Comparison of ENCODE assay signal across 22 mouse cellular contexts in the genomic region with DNA sequence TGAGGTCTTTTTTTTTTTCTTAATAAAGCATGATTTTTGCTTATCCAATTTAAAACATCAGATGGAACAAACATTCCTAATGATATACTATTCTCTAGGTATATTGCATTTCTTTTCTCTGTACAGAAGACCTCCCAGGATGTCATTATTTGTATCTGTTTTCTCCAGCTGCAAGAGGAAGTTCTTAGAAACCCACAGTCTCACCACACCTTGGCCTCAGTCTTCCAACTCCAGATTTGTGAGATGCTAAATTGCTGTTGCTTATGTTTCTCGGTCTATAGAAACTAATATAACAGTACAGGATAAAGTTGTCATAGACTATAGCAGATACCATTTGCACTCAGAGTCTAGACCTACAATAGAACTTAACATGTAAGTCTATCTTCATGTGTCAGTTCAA. TPM values are rescaled to one million over a fixed set of nuclear protein-coding genes. Genes with fewer than 3 reads are reported as not detected.
"Had no signal": no experiment of that assay in that cellular context is flagged by ENCODE, and none has a peak within 500 bp of the region (broad histone marks: within the 10 kb centered on the region; RNA-seq: fewer than 3 reads in every experiment).

No protein-coding gene starts in this region.

- H3K36me3 ChIP-seq: limb, embryonic 12.5 days; liver, embryonic 13.5 days; lung, embryonic 15.5 days; midbrain, embryonic 12.5 days; neural tube, embryonic 15.5 days had no signal

- H3K4me1 ChIP-seq: limb, embryonic 12.5 days; liver, embryonic 13.5 days; lung, embryonic 15.5 days; midbrain, embryonic 12.5 days; neural tube, embryonic 15.5 days had no signal

- ATAC-seq: liver, postnatal 0 days had no signal

- H3K4me3 ChIP-seq: limb, embryonic 12.5 days; liver, embryonic 13.5 days; lung, embryonic 15.5 days; midbrain, embryonic 12.5 days; neural tube, embryonic 15.5 days had no signal

- DNase-seq: kidney, adult 11 months; kidney, adult 9 months; kidney, postnatal 36 days; liver; liver, embryonic 13.5 days; liver, postnatal 0 days; lung, postnatal 36 days; right cerebral cortex, adult 18-20 months had no signal

- H3K27me3 ChIP-seq: limb, embryonic 12.5 days; liver, embryonic 13.5 days; lung, embryonic 15.5 days; midbrain, embryonic 12.5 days; neural tube, embryonic 15.5 days had no signal

- H3K27ac ChIP-seq: kidney, postnatal 0 days; limb, embryonic 12.5 days; liver, embryonic 13.5 days; lung, embryonic 15.5 days; midbrain, embryonic 12.5 days; neural tube, embryonic 15.5 days; stomach, postnatal 0 days had no signal

RNA-seq across cellular contexts. Expression of gene Retnlb, which starts 10.1 kb away (rescaled TPM):
- total RNA-seq: layer of hippocampus, adult 18-20 months; layer of hippocampus, postnatal 10 days; left cerebral cortex, postnatal 36 days; megakaryocyte-erythroid progenitor cell, adult 5-6 weeks; midbrain, postnatal 0 days had no signal
- polyA plus RNA-seq: intestine, embryonic 14.5 days; kidney, postnatal 0 days; limb, embryonic 12.5 days; liver, embryonic 13.5 days; liver, postnatal 0 days; midbrain, embryonic 12.5 days; midbrain, postnatal 0 days; neural tube, embryonic 11.5 days; neural tube, embryonic 15.5 days; stomach, postnatal 0 days; urinary bladder, adult 2 months had no signal

RNA-seq across cellular contexts. Expression of gene Trat1, which starts 34.7 kb away (rescaled TPM):
- polyA plus RNA-seq: intestine, embryonic 14.5 days; kidney, postnatal 0 days; limb, embryonic 12.5 days; liver, embryonic 13.5 days; liver, postnatal 0 days; midbrain, embryonic 12.5 days; midbrain, postnatal 0 days; neural tube, embryonic 11.5 days; stomach, postnatal 0 days had no signal

RNA-seq across cellular contexts. Expression of gene Retnla, which starts 35.8 kb away (rescaled TPM):
- total RNA-seq: layer of hippocampus, adult 18-20 months; layer of hippocampus, postnatal 10 days; left cerebral cortex, postnatal 36 days; megakaryocyte-erythroid progenitor cell, adult 5-6 weeks; midbrain, postnatal 0 days had no signal
- polyA plus RNA-seq: intestine, embryonic 14.5 days; kidney, postnatal 0 days; limb, embryonic 12.5 days; liver, embryonic 13.5 days; liver, postnatal 0 days; midbrain, embryonic 12.5 days; midbrain, postnatal 0 days; neural tube, embryonic 11.5 days; neural tube, embryonic 15.5 days; stomach, postnatal 0 days had no signal
